Mouse (Mus musculus) lung, postnatal 25 days (tissue): ENCODE measurements around the gene Il34.

Source experiments
- DNase-seq: peaks from one replicate; pipeline ENCODE4 v3.0.0; 2022; ENCODE audit warnings: low spot score

Gene Il34

GRCm38 (mm10) chr8:110738591-110739195 is 67.0 kb downstream of the Il34 start:
- DNase-seq = no peak

- DNase-seq = no peak
Measured at GRCm38 (mm10) chr8:110733036-110733435, 72.7 kb downstream of the Il34 start.

- DNase-seq = no peak
Measured at GRCm38 (mm10) chr8:110731346-110731859, 74.3 kb downstream of the Il34 start.

- DNase-seq = peak; percentile 50
Measured at GRCm38 (mm10) chr8:110726893-110727292, 78.8 kb downstream of the Il34 start.

GRCm38 (mm10) chr8:110725084-110725838 is 80.5 kb downstream of the Il34 start:
- DNase-seq = no peak

GRCm38 (mm10) chr8:110724493-110724892 is 81.2 kb downstream of the Il34 start:
- no peak for DNase-seq

- DNase-seq = no peak
Measured at GRCm38 (mm10) chr8:110722414-110723011, 83.2 kb downstream of the Il34 start.

- no peak for DNase-seq
Measured at GRCm38 (mm10) chr8:110721606-110722413, 83.9 kb downstream of the Il34 start.

GRCm38 (mm10) chr8:110720685-110721598 is 84.8 kb downstream of the Il34 start, which contains the start of gene Mtss1l:
Mtss1l (plus strand) TSS chr8:110721476.
- peak; percentile 73 for DNase-seq

GRCm38 (mm10) chr8:110719898-110720653 is 85.6 kb downstream of the Il34 start:
- DNase-seq = no peak

GRCm38 (mm10) chr8:110718969-110719670 is 86.6 kb downstream of the Il34 start:
- DNase-seq = peak; percentile 68

- no peak for DNase-seq
Measured at GRCm38 (mm10) chr8:110718209-110718968, 87.3 kb downstream of the Il34 start.

- DNase-seq = no peak
Measured at GRCm38 (mm10) chr8:110717131-110717530, 88.6 kb downstream of the Il34 start.

- DNase-seq = peak; percentile 75
Measured at GRCm38 (mm10) chr8:110716075-110716474, 89.6 kb downstream of the Il34 start.

- DNase-seq = no peak
Measured at GRCm38 (mm10) chr8:110714827-110715519, 90.8 kb downstream of the Il34 start.

- no peak for DNase-seq
Measured at GRCm38 (mm10) chr8:110713073-110713472, 92.7 kb downstream of the Il34 start.

GRCm38 (mm10) chr8:110711271-110711934 is 94.3 kb downstream of the Il34 start:
- DNase-seq = peak; percentile 77

GRCm38 (mm10) chr8:110710593-110710992 is 95.1 kb downstream of the Il34 start:
- DNase-seq = no peak
